ENCODE assay signal across 22 mouse cellular contexts in genomic region chr3:149160833-149161232, GRCm38 (mm10).
"Had no signal": no experiment of that assay in that cellular context is flagged by ENCODE, and none has a peak within 500 bp of the region (broad histone marks: within the 10 kb centered on the region; RNA-seq: fewer than 3 reads in every experiment).

No protein-coding gene starts in this region.

- H3K27me3 ChIP-seq: kidney, embryonic 15.5 days; limb, embryonic 13.5 days; liver, embryonic 12.5 days; liver, embryonic 15.5 days; lung, embryonic 15.5 days; megakaryocyte, embryonic 14.5 days; neural tube, embryonic 12.5 days; neural tube, embryonic 15.5 days had no signal

- H3K9me3 ChIP-seq: kidney, embryonic 15.5 days; limb, embryonic 13.5 days; liver, embryonic 12.5 days; liver, embryonic 15.5 days; lung, embryonic 15.5 days; midbrain, embryonic 10.5 days; neural tube, embryonic 12.5 days; neural tube, embryonic 15.5 days had no signal

- H3K4me2 ChIP-seq: kidney, embryonic 15.5 days; limb, embryonic 13.5 days; liver, embryonic 12.5 days; liver, embryonic 15.5 days; lung, embryonic 15.5 days; neural tube, embryonic 12.5 days; neural tube, embryonic 15.5 days had no signal

- H3K4me3 ChIP-seq: kidney, embryonic 15.5 days; limb, embryonic 13.5 days; liver, embryonic 12.5 days; liver, embryonic 15.5 days; lung, embryonic 15.5 days; megakaryocyte, embryonic 14.5 days; midbrain, embryonic 10.5 days; neural tube, embryonic 12.5 days; neural tube, embryonic 15.5 days had no signal

- ATAC-seq: liver, embryonic 12.5 days had no signal

- H3K36me3 ChIP-seq: kidney, embryonic 15.5 days; limb, embryonic 13.5 days; liver, embryonic 12.5 days; liver, embryonic 15.5 days; lung, embryonic 15.5 days; midbrain, embryonic 10.5 days; neural tube, embryonic 12.5 days; neural tube, embryonic 15.5 days had no signal

- H3K27ac ChIP-seq: kidney, embryonic 15.5 days; limb, embryonic 13.5 days; liver, embryonic 12.5 days; liver, embryonic 15.5 days; lung, embryonic 15.5 days; midbrain, embryonic 10.5 days; neural tube, embryonic 12.5 days; neural tube, embryonic 15.5 days had no signal

- DNase-seq: kidney, adult 8-10 months; kidney, postnatal 10 days; kidney, postnatal 4 days; left cerebral cortex, postnatal 4 days; liver; lung, adult 18-20 months; lung, postnatal 10 days; lung, postnatal 36 days; midbrain, embryonic 14.5 days; right cerebral cortex, postnatal 25 days; thymus, adult 2 months; thymus, postnatal 14 days; thymus, postnatal 4 days had no signal

- H3K9ac ChIP-seq: kidney, embryonic 15.5 days; limb, embryonic 13.5 days; liver, embryonic 12.5 days; liver, embryonic 15.5 days; lung, embryonic 15.5 days; neural tube, embryonic 12.5 days; neural tube, embryonic 15.5 days had no signal

- H3K4me1 ChIP-seq: limb, embryonic 13.5 days; liver, embryonic 12.5 days; liver, embryonic 15.5 days; megakaryocyte, embryonic 14.5 days; neural tube, embryonic 12.5 days; neural tube, embryonic 15.5 days had no signal
